Mouse (Mus musculus) neural tube, embryonic 15.5 days (tissue): ENCODE measurements around the gene Elp5. TPM values are rescaled to one million over a fixed set of nuclear protein-coding genes. Genes with fewer than 3 reads are reported as not detected.
A peak's percentile ranks its signal among the peaks of the same experiment; 100 is the strongest.

Experiments
- ATAC-seq: fragments of 200-750 bp; cut with Nextera tagmentation; 2 replicates; pipeline ENCODE4 v1.8.0; 2017; ENCODE audit warnings: mild to moderate bottlenecking, moderate TSS enrichment, moderate library complexity; ENCODE audit not compliant: low FRiP score
- H3K27ac ChIP-seq: fragments of 300-500 bp; sonication (generic); replicated peaks from 2 replicates; pipeline ENCODE4 v1.5.1; 2015; ENCODE audit warnings: mild to moderate bottlenecking, inconsistent platforms
- H3K27me3 ChIP-seq: fragments of 300-500 bp; sonication (generic); replicated peaks from 2 replicates; pipeline ENCODE4 v1.6.1; 2015; ENCODE audit warnings: inconsistent platforms
- H3K36me3 ChIP-seq: fragments of 300-500 bp; sonication (generic); 2 replicates; pipeline ENCODE4 v1.6.1; 2015; ENCODE audit warnings: inconsistent platforms
- H3K4me1 ChIP-seq: fragments of 300-500 bp; sonication (generic); 2 replicates; pipeline ENCODE4 v1.6.1; 2015; ENCODE audit warnings: inconsistent platforms
- H3K4me2 ChIP-seq: fragments of 300-500 bp; sonication (generic); 2 replicates; pipeline ENCODE4 v1.6.1; 2015; ENCODE audit warnings: inconsistent platforms, mild to moderate bottlenecking, moderate library complexity
- H3K4me3 ChIP-seq: fragments of 300-500 bp; sonication (generic); replicated peaks from 2 replicates; pipeline ENCODE4 v1.5.1; 2015; ENCODE audit warnings: mild to moderate bottlenecking, inconsistent platforms
- H3K9ac ChIP-seq: fragments of 300-500 bp; sonication (generic); replicated peaks from 2 replicates; pipeline ENCODE4 v1.6.1; 2015; ENCODE audit warnings: mild to moderate bottlenecking, inconsistent platforms
- H3K9me3 ChIP-seq: fragments of 300-500 bp; sonication (generic); replicated peaks from 2 replicates; pipeline ENCODE4 v1.6.1; 2016; ENCODE audit warnings: inconsistent platforms
- WGBS: fragments of 180-500 bp; shearing (Covaris S2); methylation state at CpG from one replicate; pipeline ENCODE4 v1.1.7; 2015; ENCODE audit warnings: mixed read lengths; 5-methylcytosine and 5-hydroxymethylcytosine counted together
- polyA plus RNA-seq: library from polyadenylated mRNA; unstranded; fragments of >200 nt; fragmentation: Nextera tagmentation; extraction: Ambion mirVana; gene quantifications from 2 replicates; pipeline ENCODE4 v1.2.1, GENCODE M21; 2015

The Elp5 gene
- polyA plus RNA-seq, 1 experiment from 2014 or later = 167 TPM

DNA sequence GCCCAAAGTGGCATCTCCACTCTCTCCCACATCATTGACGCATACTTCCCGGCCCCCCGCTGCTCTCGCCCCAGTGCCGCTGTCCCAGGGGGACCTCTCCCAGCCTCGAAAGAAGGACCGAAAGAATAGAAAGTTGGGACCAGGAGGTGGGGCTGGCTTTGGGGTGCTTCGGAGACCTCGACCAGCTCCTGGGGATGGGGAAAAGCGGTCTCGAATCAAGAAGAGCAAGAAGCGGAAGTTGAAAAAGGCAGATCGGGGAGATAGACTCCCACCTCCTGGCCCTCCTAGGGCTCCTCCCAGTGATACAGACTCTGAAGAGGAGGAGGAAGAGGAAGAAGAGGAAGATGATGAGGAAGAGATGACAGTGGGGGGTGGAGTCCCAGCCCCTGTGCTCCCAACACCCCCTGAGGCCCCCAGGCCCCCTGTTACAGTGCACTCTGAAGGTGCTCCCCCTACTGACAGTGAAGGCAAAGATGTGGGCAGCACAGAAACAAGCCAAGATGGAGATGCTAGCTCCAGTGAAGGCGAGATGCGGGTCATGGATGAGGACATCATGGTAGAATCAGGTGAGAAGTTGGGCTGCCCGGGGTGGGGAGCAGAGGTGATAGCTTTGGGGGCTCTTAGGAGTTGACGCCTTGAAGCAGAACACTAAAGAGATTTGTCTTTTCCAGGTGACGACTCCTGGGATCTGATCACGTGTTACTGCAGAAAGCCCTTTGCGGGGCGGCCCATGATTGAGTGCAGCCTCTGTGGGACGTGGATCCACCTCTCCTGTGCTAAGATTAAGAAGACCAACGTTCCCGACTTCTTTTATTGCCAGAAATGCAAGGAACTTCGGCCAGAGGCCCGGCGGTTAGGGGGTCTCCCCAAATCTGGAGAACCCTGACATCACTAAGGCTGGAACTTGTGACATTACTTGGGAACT lies 16.5 kb upstream of the Elp5 start:
- Histone ChIP-seq H3K4me1 (peaks cover 63% of the 10 kb centered on the region), H3K4me2 (no peak overlapping the region)

DNA sequence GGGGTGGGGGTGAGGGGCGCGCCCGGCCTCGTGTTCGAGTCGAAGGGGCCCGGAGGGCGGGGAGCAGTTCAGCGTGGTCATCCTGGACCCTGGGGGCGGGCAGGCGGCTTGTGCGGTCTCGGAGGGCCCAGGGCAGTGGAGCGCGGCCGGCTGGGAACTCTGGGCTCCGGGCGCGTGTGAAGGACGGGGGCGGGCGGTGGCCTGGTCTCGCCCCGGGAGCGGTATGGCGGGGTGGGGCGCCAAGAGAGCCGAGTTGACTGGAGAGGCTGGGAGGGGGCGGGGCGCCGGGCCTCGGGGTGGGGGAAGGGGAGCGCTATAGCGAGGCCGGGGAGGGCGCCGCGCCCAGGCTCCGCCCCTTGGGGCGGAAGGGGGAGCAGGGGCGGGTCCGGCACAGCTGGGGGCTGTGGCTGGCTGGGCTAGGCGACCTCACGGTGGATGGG lies 14.8 kb upstream of the Elp5 start:
- peak; percentile 9 for ATAC-seq
- no peaks in the 10 kb centered on the region for H3K9me3 ChIP-seq
- H3K4me1 ChIP-seq = peaks cover 56% of the 10 kb centered on the region
- H3K9ac ChIP-seq = peak overlapping the region; percentile 83
- peak overlapping the region; percentile 94 for H3K27ac ChIP-seq
- peaks cover 36% of the 10 kb centered on the region for H3K36me3 ChIP-seq
- no peaks in the 10 kb centered on the region for H3K27me3 ChIP-seq
- under 1% methylated on average over 39 of the region's 44 CpGs for WGBS
- H3K4me3 ChIP-seq = peak overlapping the region; percentile 89
- H3K4me2 ChIP-seq = peak overlapping the region; percentile 73

More for the DNA sequence above, 16.5 kb upstream of the Elp5 start:
- Histone ChIP-seq H3K9ac (no peak overlapping the region), H3K36me3 (peaks cover 30% of the 10 kb centered on the region), H3K4me3 (no peak overlapping the region), H3K27me3 (no peaks in the 10 kb centered on the region), H3K27ac (no peak overlapping the region), H3K9me3 (no peaks in the 10 kb centered on the region)
- ATAC-seq = no peak
- WGBS = 94% methylated on average over 27 of the region's 27 CpGs

DNA sequence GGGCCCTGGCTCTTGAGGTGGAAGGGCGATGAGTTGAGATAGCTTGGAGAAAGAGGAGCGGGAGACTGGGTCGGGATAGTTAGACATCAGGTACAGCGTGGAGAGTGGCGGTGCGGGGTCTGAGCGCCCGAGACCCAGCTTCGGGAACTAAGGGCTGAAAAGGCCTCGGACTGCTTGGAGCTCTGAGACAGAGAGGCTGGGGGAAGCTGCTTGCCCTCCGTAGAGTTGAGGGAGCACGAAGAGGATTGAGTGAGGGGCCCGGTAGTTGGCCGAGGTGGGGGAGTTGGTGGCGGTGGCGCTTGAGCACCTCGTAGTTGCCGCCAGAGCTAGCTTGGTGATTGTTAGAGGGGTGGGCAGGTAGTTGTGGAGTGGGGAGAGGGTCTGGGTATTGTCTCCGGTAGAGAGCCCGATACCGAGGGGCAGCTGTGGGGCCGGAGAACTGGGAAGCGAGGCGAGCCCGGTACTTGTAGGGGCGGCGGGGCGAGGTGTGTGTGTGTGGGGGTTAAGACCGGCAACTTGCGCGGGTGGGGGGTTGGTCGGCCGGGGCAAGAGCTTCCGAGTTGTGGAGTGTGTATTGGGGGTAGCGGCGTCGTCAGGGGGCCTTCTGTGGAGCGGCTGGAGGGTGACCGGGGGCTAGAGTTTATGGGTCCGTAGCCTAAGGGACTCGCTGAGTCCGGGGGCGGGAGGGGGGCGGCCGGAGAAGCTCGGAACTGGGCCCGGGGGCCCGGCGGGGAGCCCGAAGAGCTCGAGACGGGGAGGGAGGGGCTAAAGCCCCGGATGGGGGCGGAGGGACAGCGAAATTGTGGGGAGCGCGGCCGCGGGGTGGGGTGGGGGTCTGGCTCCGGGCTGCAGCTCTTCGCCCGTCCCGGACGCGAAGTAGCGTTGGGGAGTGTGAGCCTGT lies 14.1 kb upstream of the Elp5 start:
- no peaks in the 10 kb centered on the region for H3K9me3 ChIP-seq
- peak overlapping the region; percentile 83 for H3K9ac ChIP-seq
- peak overlapping the region; percentile 89 for H3K4me3 ChIP-seq
- H3K4me2 ChIP-seq = peak overlapping the region; percentile 73
- H3K27ac ChIP-seq = peak overlapping the region; percentile 94
- WGBS = 2% methylated on average over 66 of the region's 66 CpGs
- H3K27me3 ChIP-seq = no peaks in the 10 kb centered on the region
- peak; percentile 9 for ATAC-seq
- peaks cover 49% of the 10 kb centered on the region for H3K4me1 ChIP-seq
- H3K36me3 ChIP-seq = peaks cover 36% of the 10 kb centered on the region

DNA sequence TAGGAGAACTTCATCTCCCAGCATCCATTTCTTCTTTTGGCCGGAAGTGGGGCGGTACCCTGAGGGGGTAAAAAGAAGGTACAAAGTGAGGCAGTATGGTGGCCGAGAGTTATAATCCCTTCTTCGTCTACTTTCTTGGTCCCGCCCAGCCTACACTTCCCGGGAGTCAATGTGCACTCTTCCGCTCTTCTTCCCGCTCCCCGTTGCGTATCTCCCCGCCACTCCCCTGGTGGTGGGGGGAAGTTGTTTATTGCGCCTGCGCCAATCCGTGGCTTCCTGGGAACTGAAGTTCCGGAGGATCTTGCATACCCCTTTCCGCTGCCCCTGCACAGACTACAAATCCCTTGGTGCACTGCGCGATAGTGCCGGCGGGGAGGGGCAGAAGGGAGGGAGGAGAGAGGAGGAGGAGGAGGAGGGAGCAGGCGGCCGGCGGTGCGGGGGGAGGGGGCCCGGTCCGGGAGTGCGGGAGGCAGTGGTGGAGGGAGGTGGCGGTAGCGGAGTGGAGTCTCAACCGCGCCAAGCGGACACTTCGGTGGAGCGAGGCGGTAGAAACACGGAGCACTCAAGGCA lies 13.2 kb upstream of the Elp5 start, which contains the start of gene Phf23:
TSS of gene Phf23 (plus strand) at position 387 of the 570 bp plus-strand sequence.
- Histone ChIP-seq H3K9me3 (no peaks in the 10 kb centered on the region), H3K36me3 (peaks cover 36% of the 10 kb centered on the region), H3K9ac (peak within 1 kb of the TSS; percentile 83), H3K27ac (peak within 1 kb of the TSS; percentile 94), H3K27me3 (no peaks in the 10 kb centered on the region), H3K4me1 (peaks cover 47% of the 10 kb centered on the region), H3K4me3 (peak within 1 kb of the TSS; percentile 89), H3K4me2 (peak within 1 kb of the TSS; percentile 73)
- ATAC-seq = peak; percentile 82
- WGBS = under 1% methylated on average over 36 of the region's 36 CpGs

DNA sequence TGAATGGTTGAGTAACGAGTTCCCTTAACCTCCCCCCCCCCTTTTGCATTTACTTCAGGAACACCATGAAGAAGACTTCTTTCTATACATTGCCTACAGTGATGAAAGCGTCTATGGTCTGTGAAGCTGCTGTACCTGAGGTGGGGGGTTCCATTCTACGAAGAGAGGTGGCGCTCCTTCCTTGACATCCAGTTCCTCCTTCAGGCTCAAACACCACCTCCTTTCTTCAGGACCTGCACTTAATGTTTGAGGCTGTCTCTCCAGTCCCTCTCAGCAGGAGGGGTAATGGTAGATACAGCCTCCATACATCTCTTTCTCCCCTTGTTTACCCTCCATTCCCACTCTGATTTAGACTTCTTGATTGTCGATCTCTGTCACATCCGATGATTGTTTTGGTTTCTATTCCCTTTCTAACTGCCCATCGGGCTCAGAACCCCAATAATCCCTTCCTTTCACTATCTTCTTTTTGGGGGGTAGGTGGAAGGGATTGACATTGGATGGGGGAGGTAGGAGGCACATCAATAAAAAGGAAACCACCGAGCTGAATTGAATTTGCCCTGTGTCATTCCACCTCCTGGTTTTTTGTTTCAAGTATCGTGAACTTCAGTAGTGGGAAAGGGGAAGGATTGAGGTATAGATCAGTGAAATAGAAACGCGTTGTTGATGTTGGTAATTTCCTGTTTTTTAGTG lies 12.2 kb upstream of the Elp5 start:
- peak overlapping the region; percentile 73 for H3K4me2 ChIP-seq
- 89% methylated on average over 11 of the region's 11 CpGs for WGBS

DNA sequence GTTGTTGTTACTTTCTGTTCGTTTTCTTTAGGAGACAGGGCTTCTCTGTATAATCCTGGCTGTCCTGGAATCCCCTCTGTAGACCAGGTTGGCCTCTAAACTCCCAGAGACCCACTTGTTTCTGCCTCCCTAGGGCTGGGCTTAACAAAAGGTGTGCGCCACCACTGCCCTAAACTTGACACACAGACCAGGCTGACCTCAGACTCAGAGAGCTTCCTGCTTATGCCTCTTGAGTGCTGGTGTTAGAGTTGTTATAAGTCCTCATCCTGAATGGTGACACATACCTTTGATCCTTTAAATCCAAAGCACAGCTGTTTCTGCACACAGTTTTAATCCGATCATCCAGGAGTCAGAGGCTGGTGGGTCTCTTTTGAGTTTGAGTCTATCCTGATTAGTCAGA lies 10.6 kb upstream of the Elp5 start:
- no peak for ATAC-seq
- Histone ChIP-seq H3K36me3 (peaks cover 39% of the 10 kb centered on the region), H3K4me1 (peaks cover 34% of the 10 kb centered on the region), H3K27ac (0 out of 2 replicates have a peak overlapping the region, but pooled peaks have one; percentile 15), H3K4me2 (peak overlapping the region; percentile 74), H3K9me3 (no peaks in the 10 kb centered on the region), H3K27me3 (no peaks in the 10 kb centered on the region), H3K4me3 (peak overlapping the region; percentile 77), H3K9ac (peak overlapping the region; percentile 92; the same call in 1 of the 2 replicates)
- 85% methylated on average over 3 of the region's 3 CpGs for WGBS

More for the DNA sequence above, 12.2 kb upstream of the Elp5 start:
- Histone ChIP-seq H3K4me1 (peaks cover 45% of the 10 kb centered on the region), H3K9me3 (no peaks in the 10 kb centered on the region), H3K4me3 (peak overlapping the region; percentile 89; the same call in 1 of the 2 replicates), H3K27me3 (no peaks in the 10 kb centered on the region), H3K27ac (peak overlapping the region; percentile 33; the same call in 1 of the 2 replicates), H3K36me3 (peaks cover 39% of the 10 kb centered on the region), H3K9ac (no peak overlapping the region)
- no peak for ATAC-seq

DNA sequence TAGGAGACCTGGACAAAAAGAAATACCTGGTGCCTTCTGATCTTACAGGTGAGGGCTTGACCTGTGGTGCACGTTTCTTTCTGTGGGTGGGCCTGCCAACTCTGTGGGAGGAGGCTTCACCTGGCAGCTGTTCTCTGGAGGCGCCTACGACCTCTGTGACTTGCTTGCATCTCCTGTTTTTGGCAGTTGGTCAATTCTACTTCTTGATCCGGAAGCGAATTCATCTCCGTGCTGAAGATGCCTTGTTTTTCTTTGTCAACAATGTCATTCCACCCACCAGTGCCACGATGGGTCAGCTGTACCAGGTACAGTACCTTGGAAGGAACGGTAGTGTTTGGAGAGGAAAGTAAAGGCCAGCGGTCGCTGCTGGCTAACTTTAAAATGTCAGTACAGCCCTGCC lies 10.1 kb upstream of the Elp5 start:
- Histone ChIP-seq H3K9me3 (no peaks in the 10 kb centered on the region), H3K27ac (peak overlapping the region; percentile 15; the same call in 1 of the 2 replicates), H3K4me2 (peak overlapping the region; percentile 74), H3K4me3 (peak overlapping the region; percentile 77), H3K36me3 (peaks cover 43% of the 10 kb centered on the region), H3K27me3 (no peaks in the 10 kb centered on the region), H3K4me1 (peaks cover 29% of the 10 kb centered on the region), H3K9ac (peak overlapping the region; percentile 92)
- 88% methylated on average over 10 of the region's 10 CpGs for WGBS
- ATAC-seq = no peak

DNA sequence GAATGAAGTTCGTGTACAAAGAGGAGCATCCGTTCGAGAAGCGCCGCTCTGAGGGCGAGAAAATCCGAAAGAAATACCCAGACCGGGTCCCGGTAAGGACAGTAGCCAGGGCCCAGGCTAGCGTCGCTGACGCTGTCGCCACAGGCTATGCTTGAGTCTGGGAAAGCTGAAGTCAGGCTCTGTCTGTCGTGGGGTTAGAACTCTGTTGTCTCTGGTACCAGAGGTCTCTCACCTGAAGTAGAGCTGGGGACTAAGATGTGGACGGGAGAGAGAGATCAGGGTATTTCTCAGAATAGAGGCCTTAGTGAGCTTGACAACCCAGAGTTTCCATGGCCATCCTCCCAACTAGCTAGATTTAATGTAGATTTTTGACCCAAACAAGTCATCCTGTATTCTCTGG lies 9.4 kb upstream of the Elp5 start:
- peak overlapping the region; percentile 77 for H3K4me3 ChIP-seq
- no peaks in the 10 kb centered on the region for H3K9me3 ChIP-seq
- H3K27me3 ChIP-seq = no peaks in the 10 kb centered on the region
- ATAC-seq = no peak
- peaks cover 27% of the 10 kb centered on the region for H3K4me1 ChIP-seq
- WGBS = 1% methylated on average over 15 of the region's 15 CpGs
- H3K27ac ChIP-seq = peak overlapping the region; percentile 93
- peak overlapping the region; percentile 74 for H3K4me2 ChIP-seq
- H3K36me3 ChIP-seq = peaks cover 50% of the 10 kb centered on the region
- peak overlapping the region; percentile 92 for H3K9ac ChIP-seq

DNA sequence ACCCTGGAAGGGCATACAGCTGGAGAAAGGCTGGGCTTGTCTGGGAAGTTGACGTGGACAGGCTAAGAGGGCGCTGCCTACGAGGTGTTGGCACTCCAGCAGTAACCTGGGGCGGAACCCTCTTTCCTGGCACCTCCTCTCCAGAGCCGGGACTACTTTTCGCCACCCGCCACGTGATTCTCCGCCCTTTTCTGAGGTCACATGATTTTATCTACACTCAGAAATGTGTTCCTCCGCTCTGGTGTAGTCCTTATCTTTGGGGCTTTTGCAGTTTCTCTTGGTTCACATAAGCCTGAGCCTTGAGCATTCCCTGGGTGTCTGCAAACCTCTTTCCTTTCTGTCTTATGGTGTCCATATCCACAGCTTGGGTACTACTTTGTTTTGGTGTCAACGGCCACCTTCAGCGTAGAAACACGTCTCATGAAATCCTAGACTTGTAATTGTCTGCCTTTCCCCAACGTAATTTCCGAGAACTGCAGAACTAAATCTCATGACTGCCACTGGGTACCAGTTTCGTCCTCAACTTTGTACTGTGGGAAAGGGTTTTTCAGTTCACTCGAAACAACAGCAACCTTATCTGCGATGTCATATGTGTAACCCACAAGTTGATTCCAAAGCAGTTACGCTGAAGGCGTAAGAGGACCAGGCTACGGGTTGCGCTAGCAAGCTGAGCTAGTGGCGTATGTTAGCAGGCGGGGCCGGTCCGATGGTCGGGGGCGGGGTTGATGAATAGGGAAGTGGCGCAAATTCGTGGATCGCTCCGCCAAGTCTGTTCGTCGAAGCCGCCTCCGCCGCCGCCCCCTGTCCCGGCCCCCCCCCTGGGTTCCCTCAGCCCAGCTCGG lies 8.8 kb upstream of the Elp5 start, which contains the start of gene Gabarap:
TSS of gene Gabarap (plus strand) at position 294 of the 842 bp plus-strand sequence.
- Histone ChIP-seq H3K9ac (peak within 1 kb of the TSS; percentile 92), H3K4me3 (peak within 1 kb of the TSS; percentile 77), H3K27me3 (no peaks in the 10 kb centered on the region), H3K4me1 (peaks cover 27% of the 10 kb centered on the region), H3K36me3 (peaks cover 56% of the 10 kb centered on the region), H3K9me3 (no peaks in the 10 kb centered on the region), H3K27ac (peak within 1 kb of the TSS; percentile 93), H3K4me2 (peak within 1 kb of the TSS; percentile 74)
- peak; percentile 78 for ATAC-seq
- 0% methylated on average over 40 of the region's 40 CpGs for WGBS

DNA sequence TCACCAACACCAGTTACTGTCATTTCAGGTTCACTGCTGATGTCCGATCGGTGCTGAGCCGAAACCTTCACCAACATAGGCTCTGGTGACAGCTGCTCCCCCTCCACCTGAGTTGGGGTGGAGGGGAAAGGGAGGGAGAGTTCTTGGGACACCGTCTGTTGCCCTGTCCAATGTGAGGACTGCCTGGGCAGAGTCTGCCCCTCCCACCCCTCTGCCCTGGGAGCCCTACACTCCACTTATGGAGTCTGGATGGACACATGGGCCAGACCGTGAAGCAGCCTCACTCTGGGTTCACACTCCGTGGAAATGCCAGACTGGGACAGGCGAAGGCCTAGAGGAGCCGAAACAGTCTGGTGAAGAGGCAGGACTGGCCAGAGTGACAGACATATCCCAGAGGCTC lies 7.6 kb upstream of the Elp5 start:
- Histone ChIP-seq H3K9me3 (no peaks in the 10 kb centered on the region), H3K9ac (no peak overlapping the region), H3K4me2 (no peak overlapping the region), H3K4me1 (peaks cover 27% of the 10 kb centered on the region), H3K4me3 (no peak overlapping the region), H3K27ac (peak overlapping the region; percentile 93; the same call in 1 of the 2 replicates), H3K27me3 (no peaks in the 10 kb centered on the region), H3K36me3 (peaks cover 65% of the 10 kb centered on the region)
- 87% methylated on average over 8 of the region's 8 CpGs for WGBS
- no peak for ATAC-seq
